Mouse (Mus musculus) embryonic fibroblast, embryonic 13.5 days (primary cell): ENCODE measurements around the gene Pskh1. TPM values are rescaled to one million over a fixed set of nuclear protein-coding genes. Genes with fewer than 3 reads are reported as not detected.

Source experiments
- H3K27ac ChIP-seq: 2 replicates; pipeline ENCODE4 v1.5.1; 2012; ENCODE audit warnings: low read length, control low read depth, inconsistent platforms; ENCODE audit not compliant: insufficient read depth
- H3K4me1 ChIP-seq: 2 replicates; pipeline ENCODE4 v1.6.1; 2011; ENCODE audit warnings: low read length; ENCODE audit not compliant: control insufficient read depth, insufficient read depth
- H3K4me3 ChIP-seq: 2 replicates; pipeline ENCODE4 v1.5.1; 2011; ENCODE audit warnings: mild to moderate bottlenecking, control low read depth, low read length; ENCODE audit not compliant: insufficient read depth
- CTCF ChIP-seq: IDR thresholded peaks from 2 replicates; pipeline ENCODE4 v1.5.1; 2011; ENCODE audit warnings: mild to moderate bottlenecking, control low read depth, low read length, moderate library complexity, borderline replicate concordance; ENCODE audit not compliant: insufficient read depth
- POLR2A ChIP-seq: IDR thresholded peaks from 2 replicates; pipeline ENCODE4 v1.6.1; 2011; ENCODE audit warnings: low read depth, mild to moderate bottlenecking, control low read depth, low read length, moderate library complexity
- polyA plus RNA-seq: library from polyadenylated mRNA; stranded (reverse); fragments of >200 nt; gene quantifications from 2 replicates; pipeline ENCODE4 v1.2.4, GENCODE M21; 2011; ENCODE audit warnings: low read depth; ENCODE audit not compliant: missing spikeins, insufficient read length

Pskh1 gene
- polyA plus RNA-seq, 1 experiment: 30.5 TPM

DNA sequence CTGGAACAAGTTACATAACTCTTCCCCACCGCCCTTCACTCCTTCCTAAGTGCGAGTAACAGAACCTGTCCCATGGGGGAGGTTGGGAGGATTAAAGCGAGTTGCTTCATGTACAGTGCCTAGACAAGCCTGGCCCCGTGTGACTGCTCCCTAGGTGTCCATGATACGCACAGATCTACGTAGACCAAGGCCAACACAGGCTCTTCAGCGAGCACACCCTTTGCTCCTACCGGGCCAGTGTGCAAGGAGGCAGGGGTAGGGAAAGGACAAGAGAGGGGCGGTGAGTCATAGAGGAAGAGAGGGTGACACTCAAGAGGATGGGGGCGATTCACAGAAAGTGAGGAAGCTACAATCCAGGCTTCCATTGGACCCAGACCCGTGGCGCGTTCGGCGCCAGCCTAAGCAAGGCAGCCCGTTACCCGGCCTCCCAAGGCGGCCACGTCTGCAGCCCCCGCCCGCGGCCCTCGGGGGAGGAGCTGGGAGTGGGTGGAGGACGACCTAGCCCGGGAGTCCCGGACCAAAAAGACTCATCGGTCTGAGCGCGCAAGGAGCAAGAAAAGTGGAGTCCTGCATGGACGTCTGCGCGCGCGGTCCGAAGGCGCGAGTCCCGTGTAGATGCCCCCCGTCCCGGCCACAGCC is 65.1 kb downstream of the Pskh1 start:
- TF ChIP-seq POLR2A (peak; percentile 51; the same call in 1 of the 2 replicates), CTCF (no peak)
- Histone ChIP-seq H3K4me3 (peak overlapping the region; percentile 65), H3K4me1 (peaks cover 3% of the 10 kb centered on the region; the same call in 1 of the 2 replicates), H3K27ac (peak overlapping the region; percentile 95)

DNA sequence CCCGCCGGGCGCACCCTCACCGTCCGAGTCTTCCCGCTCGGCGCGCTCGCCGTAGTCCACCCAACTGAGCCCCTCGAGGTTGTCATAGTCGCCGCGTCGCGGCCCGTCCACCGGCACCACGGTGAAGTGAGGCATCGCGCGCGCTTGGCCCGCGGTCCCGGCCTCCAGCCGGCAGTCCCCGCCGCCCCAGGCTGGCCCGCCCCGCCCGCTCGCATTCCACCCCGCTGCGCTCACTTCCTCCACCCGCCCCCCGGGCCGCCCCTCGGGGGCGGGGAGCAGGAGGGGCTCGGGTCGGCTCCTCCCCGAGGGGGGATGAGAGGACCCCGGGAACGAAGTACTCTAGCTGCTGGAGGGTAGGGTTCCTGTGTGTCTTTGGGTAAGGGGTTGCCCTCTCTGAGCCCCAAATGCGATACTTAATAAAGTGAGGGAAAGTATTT is 65.7 kb downstream of the Pskh1 start, which contains the start of gene Slc12a4:
TSS of gene Slc12a4 (minus strand) at position 193 of the 437 bp plus-strand sequence.
- peak within 1 kb of the TSS; percentile 95 for H3K27ac ChIP-seq
- no peak for TF ChIP-seq CTCF
- peak; percentile 87 for TF ChIP-seq POLR2A
- peak within 1 kb of the TSS; percentile 65 for H3K4me3 ChIP-seq
- H3K4me1 ChIP-seq: peaks cover 3% of the 10 kb centered on the region; the same call in 1 of the 2 replicates

DNA sequence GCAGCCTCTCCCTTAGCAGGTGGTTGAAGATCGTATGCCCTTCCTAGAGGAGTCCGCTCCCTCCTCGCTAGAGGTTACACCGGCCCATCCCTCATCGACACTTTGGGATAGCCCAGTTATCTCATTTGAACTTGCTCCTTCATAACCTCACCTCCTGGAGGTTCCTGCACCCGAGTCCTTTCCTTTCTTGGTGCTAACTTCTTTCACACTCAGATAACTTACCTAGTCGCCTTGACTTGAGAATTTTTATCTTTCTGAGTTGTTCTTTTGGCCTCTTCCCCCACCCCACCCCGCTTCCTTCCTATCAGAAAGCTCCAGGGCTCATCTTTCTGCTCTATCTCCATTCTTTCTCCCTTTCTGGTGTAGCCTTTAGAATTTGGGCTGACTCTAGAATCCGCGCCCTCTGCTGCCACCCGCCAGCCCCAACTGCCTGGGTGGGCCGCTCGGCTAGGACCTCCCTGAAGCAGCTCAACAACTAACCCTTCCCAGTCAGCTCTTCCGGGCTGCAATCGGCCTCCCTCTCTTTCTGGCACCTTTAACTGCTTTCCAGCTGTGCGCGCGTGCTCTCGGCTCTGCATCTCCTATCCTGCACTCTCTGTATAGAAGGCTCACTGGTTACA is 66.6 kb downstream of the Pskh1 start:
- Histone ChIP-seq H3K4me1 (peaks cover 3% of the 10 kb centered on the region; the same call in 1 of the 2 replicates), H3K27ac (no peak overlapping the region), H3K4me3 (peak overlapping the region; percentile 36)
- TF ChIP-seq CTCF: no peak
- no peak for TF ChIP-seq POLR2A

DNA sequence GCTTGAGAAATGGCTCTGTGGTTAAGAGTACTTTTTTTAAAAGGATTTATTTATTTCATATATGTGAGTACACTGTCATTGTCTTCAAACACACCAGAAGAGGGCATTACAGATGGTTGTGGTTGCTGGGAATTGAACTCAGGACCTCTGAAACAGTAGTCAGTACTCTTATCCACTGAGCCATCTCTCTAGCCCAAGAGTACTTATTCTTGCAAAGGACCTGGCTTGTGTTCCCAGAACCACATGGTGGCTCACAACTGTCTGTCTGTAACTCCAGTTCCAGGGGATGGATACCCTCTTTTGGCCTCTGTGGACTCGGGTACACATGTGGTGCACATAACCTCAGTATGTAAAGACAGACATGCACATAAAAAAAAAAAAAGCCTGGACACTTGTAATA is 69.1 kb downstream of the Pskh1 start:
- H3K4me1 ChIP-seq: no peaks in the 10 kb centered on the region; the same call in 1 of the 2 replicates
- no peak for TF ChIP-seq CTCF
- TF ChIP-seq POLR2A: no peak
- no peak overlapping the region for H3K27ac ChIP-seq
- H3K4me3 ChIP-seq: no peak overlapping the region

DNA sequence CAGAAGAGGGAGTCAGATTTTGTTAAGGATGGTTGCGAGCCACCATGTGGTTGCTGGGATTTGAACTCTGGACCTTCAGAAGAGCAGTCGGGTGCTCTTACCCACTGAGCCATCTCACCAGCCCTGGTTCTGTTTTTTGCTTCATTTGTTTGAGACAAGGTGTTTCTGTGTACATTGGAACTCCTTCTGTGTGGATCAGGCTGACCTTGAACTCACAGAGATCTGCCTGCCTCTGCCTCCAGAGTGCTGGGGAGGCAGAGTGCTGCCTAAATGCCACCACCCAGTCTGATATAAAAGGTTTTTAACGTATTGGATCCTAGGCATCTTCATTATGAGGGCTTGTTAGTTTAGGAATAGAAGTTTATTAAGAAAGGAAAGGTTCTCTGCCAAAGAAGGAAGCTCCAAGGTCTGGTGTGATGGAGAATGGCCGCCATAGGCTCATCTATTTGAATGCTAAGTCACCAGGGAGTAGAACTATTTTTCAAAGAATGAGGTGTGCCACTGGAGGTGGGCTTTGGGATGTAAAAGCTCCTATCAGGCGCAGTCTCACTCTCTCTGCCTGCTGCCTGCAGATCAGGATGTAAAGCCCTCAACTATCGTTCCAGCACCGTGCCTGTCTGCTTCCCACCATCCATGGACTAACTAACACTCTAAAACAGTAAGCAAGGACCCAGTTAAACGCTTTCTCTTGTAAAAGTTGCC is 70.9 kb downstream of the Pskh1 start:
- Histone ChIP-seq H3K4me3 (no peak overlapping the region), H3K27ac (no peak overlapping the region), H3K4me1 (no peaks in the 10 kb centered on the region)
- no peak for TF ChIP-seq CTCF
- TF ChIP-seq POLR2A: no peak

DNA sequence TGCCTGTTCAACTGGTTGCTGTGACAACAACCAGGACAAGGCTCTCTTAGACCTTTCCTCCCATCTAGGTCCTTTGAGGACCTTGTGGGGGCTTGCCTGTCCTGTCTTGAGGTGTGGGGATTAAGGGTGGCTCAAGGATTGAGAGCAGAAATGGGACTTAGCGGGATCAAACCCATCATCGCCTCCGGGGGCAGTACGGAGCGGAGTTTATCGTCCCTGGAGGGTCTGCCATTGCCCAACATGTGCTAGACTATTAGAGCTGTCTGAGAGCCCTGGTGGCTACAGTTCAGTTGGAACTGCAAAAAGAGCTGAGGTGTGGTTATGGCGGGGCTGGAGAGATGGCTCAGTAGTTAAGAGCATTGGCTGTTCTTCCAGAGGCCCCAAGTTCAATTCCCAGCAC is 75.1 kb downstream of the Pskh1 start:
- TF ChIP-seq POLR2A (no peak), CTCF (no peak)
- no peak overlapping the region for H3K27ac ChIP-seq
- no peak overlapping the region for H3K4me3 ChIP-seq
- H3K4me1 ChIP-seq: no peaks in the 10 kb centered on the region

DNA sequence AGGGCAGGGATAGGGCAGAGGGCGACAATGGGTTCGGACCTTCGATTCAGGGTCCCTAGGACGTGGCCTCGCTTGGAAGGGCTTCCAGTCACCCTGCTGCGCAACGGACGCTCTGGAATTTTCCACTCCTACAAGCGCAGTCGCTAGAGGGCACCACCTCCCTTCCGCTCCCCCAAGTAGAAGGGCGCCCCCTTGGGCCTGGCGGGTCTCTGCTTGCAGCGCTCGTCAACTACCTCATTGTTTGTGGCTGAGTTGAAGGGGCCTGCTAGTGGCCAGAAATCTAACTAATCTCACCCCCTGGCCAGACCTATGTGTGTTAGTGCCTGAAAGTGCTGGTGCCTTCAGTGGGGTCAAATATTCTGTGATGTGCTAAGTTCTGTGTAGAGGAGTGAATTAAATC is 79.1 kb downstream of the Pskh1 start, which contains the start of gene Dpep3:
TSS of gene Dpep3 (minus strand) at position 105 of the 400 bp plus-strand sequence.
- Histone ChIP-seq H3K4me1 (no peaks in the 10 kb centered on the region), H3K4me3 (no peak within 1 kb of the TSS), H3K27ac (no peak within 1 kb of the TSS)
- TF ChIP-seq CTCF (no peak), POLR2A (no peak)

DNA sequence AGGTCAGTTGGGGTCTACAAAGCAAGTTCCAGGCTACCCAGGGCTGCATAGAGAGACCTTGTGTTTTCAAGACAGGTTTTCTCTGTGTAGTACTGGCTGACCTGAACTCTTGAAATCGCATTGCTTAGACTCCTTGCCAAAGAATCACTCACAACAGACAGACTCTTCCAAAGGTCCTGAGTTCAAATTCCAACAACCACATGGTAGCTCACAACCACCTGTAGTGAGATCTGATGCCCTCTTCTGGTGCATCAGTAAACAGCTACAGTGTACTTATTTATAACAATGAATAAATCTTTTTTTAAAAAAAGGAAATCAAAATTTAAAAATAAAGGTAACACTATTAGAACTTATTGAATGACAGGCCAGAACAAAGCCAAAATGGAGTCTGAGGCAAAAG is 80.9 kb downstream of the Pskh1 start:
- Histone ChIP-seq H3K4me1 (no peaks in the 10 kb centered on the region), H3K27ac (no peak overlapping the region), H3K4me3 (no peak overlapping the region)
- TF ChIP-seq CTCF (no peak), POLR2A (no peak)

Other genes with a start within 250 kb of the Pskh1 start
- gene Carmil2, start 214.2 kb upstream of the Pskh1 start, polyA plus RNA-seq: 0.42 and 0.58 TPM in 2 replicates
- 24.6 and 26.5 TPM in 2 replicates for gene Acd, start 199.3 kb upstream of the Pskh1 start, polyA plus RNA-seq
- 7.9 and 15.8 TPM in 2 replicates for gene Pard6a, start 199.3 kb upstream of the Pskh1 start, polyA plus RNA-seq
- gene 4933405L10Rik, start 192.8 kb upstream of the Pskh1 start, polyA plus RNA-seq: not detected in 2 replicates
- gene Enkd1, start 192.2 kb upstream of the Pskh1 start, polyA plus RNA-seq: 5.9 and 9.1 TPM in 2 replicates
- gene Gfod2, start 141.8 kb upstream of the Pskh1 start, polyA plus RNA-seq: 4.7 and 5.6 TPM in 2 replicates
- gene Ranbp10, start 73.1 kb upstream of the Pskh1 start, polyA plus RNA-seq: 18.4 and 18.6 TPM in 2 replicates
- not detected in 2 replicates for gene Tsnaxip1, start 72.7 kb upstream of the Pskh1 start, polyA plus RNA-seq
- gene Cenpt, start 47.2 kb upstream of the Pskh1 start, polyA plus RNA-seq: 35.4 and 40.3 TPM in 2 replicates
- gene Thap11, start 45.3 kb upstream of the Pskh1 start, polyA plus RNA-seq: 22.1 and 22.6 TPM in 2 replicates
- 90.4 and 119 TPM in 2 replicates for gene Nutf2, start 39.9 kb upstream of the Pskh1 start, polyA plus RNA-seq
- gene Edc4, start 19.6 kb upstream of the Pskh1 start, polyA plus RNA-seq: 45.5 and 51.8 TPM in 2 replicates
- gene Nrn1l, start 6.9 kb upstream of the Pskh1 start, polyA plus RNA-seq: 1.1 and 1.2 TPM in 2 replicates
- gene Ctrl, start 33.4 kb downstream of the Pskh1 start, polyA plus RNA-seq: not detected in 2 replicates
- gene Psmb10, start 38.0 kb downstream of the Pskh1 start, polyA plus RNA-seq: 27.1 and 30.5 TPM in 2 replicates
- gene Lcat, start 42.9 kb downstream of the Pskh1 start, polyA plus RNA-seq: 2.3 and 3.9 TPM in 2 replicates
- gene Slc12a4, start 65.7 kb downstream of the Pskh1 start, polyA plus RNA-seq: 60.2 and 82.1 TPM in 2 replicates
- gene Dpep3, start 79.0 kb downstream of the Pskh1 start, polyA plus RNA-seq: not detected in 2 replicates
- 13.4 and 17.4 TPM in 2 replicates for gene Dus2, start 90.9 kb downstream of the Pskh1 start, polyA plus RNA-seq
- not detected in 2 replicates for gene Dpep2nb, start 105.5 kb downstream of the Pskh1 start, polyA plus RNA-seq
- 7.3 and 8.8 TPM in 2 replicates for gene Ddx28, start 111.4 kb downstream of the Pskh1 start, polyA plus RNA-seq
- 69.6 and 78.6 TPM in 2 replicates for gene Nfatc3, start 158.4 kb downstream of the Pskh1 start, polyA plus RNA-seq
- 2.1 and 3.9 TPM in 2 replicates for gene Esrp2, start 236.5 kb downstream of the Pskh1 start, polyA plus RNA-seq
- 30.0 and 40.9 TPM in 2 replicates for gene Pla2g15, start 250.0 kb downstream of the Pskh1 start, polyA plus RNA-seq